Mouse (Mus musculus) myocyte (in vitro differentiated cells): Measurements from ENCODE around the gene Scn1b. TPM values are rescaled to one million over a fixed set of nuclear protein-coding genes. Genes with fewer than 3 reads are reported as not detected.

Experiments used
- H3K27me3 ChIP-seq: one replicate; pipeline ENCODE4 v1.6.1; 2011; ENCODE audit not compliant: control insufficient read depth, insufficient read depth, insufficient read length
- H3K36me3 ChIP-seq: one replicate; pipeline ENCODE4 v1.6.1; 2011; ENCODE audit not compliant: control insufficient read depth, insufficient read depth
- H3K4me2 ChIP-seq: one replicate; pipeline ENCODE4 v1.6.1; 2011; ENCODE audit warnings: low read depth, control low read depth
- H3K4me3 ChIP-seq: one replicate; pipeline ENCODE4 v1.5.1; 2011; ENCODE audit warnings: mild to moderate bottlenecking, control low read depth, moderate library complexity
- H3K79me2 ChIP-seq: one replicate; pipeline ENCODE4 v1.6.1; 2011; ENCODE audit not compliant: control insufficient read depth, insufficient read depth
- H3ac ChIP-seq: one replicate; pipeline ENCODE4 v1.6.1; 2011; ENCODE audit not compliant: control insufficient read depth, insufficient read length
- CEBPB ChIP-seq: IDR thresholded peaks from 2 replicates; pipeline ENCODE4 v1.6.1; 2011; ENCODE audit warnings: mild to moderate bottlenecking, moderate library complexity; ENCODE audit not compliant: poor library complexity, insufficient read depth, severe bottlenecking
- E2F4 ChIP-seq: IDR thresholded peaks from one replicate; pipeline ENCODE4 v1.6.1; 2011; ENCODE audit warnings: mild to moderate bottlenecking, control low read depth, moderate library complexity; ENCODE audit not compliant: insufficient read depth
- MAX ChIP-seq: IDR thresholded peaks from one replicate; pipeline ENCODE4 v1.6.1; 2011; ENCODE audit warnings: low read depth, mild to moderate bottlenecking, control low read depth
- MYOD1 ChIP-seq, 3 experiments: IDR thresholded peaks; one replicate each; pipeline ENCODE4 v1.6.1; 2011; ENCODE audit warnings: control low read depth in 2 of 3, low read depth in 2 of 3, mild to moderate bottlenecking in 2 of 3, moderate library complexity in 1 of 3; ENCODE audit not compliant: insufficient read length in 2 of 3, control insufficient read depth in 1 of 3
- MYOG ChIP-seq, 3 experiments: IDR thresholded peaks; one replicate each; pipeline ENCODE4 v1.6.1; 2011; ENCODE audit warnings: control low read depth in 2 of 3, low read depth in 2 of 3, mild to moderate bottlenecking in 2 of 3; ENCODE audit not compliant: insufficient read length in 2 of 3, control insufficient read depth in 1 of 3, insufficient read depth in 1 of 3
- POLR2A ChIP-seq: IDR thresholded peaks from one replicate; pipeline ENCODE4 v1.6.1; 2011; ENCODE audit warnings: low read depth, mild to moderate bottlenecking, control low read depth, moderate library complexity; ENCODE audit not compliant: insufficient read length
- POLR2AphosphoS2 ChIP-seq: IDR thresholded peaks from one replicate; pipeline ENCODE4 v1.6.1; 2011; ENCODE audit warnings: low read depth, control low read depth; ENCODE audit not compliant: insufficient read length
- REST ChIP-seq: IDR thresholded peaks from one replicate; pipeline ENCODE4 v1.6.1; 2011; ENCODE audit warnings: mild to moderate bottlenecking, control low read depth, moderate library complexity; ENCODE audit not compliant: insufficient read depth, insufficient read length
- SRF ChIP-seq: IDR thresholded peaks from one replicate; pipeline ENCODE4 v1.6.1; 2011; ENCODE audit warnings: low read depth; ENCODE audit not compliant: control insufficient read depth, insufficient read length
- TCF12 ChIP-seq: IDR thresholded peaks from one replicate; pipeline ENCODE4 v1.6.1; 2011; ENCODE audit warnings: mild to moderate bottlenecking, control low read depth; ENCODE audit not compliant: poor library complexity, insufficient read depth, severe bottlenecking
- TCF3 ChIP-seq: IDR thresholded peaks from one replicate; pipeline ENCODE4 v1.6.1; 2011; ENCODE audit warnings: low read depth, control low read depth; ENCODE audit not compliant: insufficient read length
- USF1 ChIP-seq: IDR thresholded peaks from one replicate; pipeline ENCODE4 v1.6.1; 2011; ENCODE audit warnings: low read depth, mild to moderate bottlenecking, control low read depth, moderate library complexity
- polyA plus RNA-seq: library from polyadenylated mRNA; unstranded; fragments of >200 nt; fragmentation: generic; extraction: Trizol; gene quantifications from one replicate; pipeline ENCODE4 v1.2.1, GENCODE M21; 2012; ENCODE audit warnings: missing spikeins

Gene Scn1b
- polyA plus RNA-seq, 1 experiment: 4.1 TPM

DNA sequence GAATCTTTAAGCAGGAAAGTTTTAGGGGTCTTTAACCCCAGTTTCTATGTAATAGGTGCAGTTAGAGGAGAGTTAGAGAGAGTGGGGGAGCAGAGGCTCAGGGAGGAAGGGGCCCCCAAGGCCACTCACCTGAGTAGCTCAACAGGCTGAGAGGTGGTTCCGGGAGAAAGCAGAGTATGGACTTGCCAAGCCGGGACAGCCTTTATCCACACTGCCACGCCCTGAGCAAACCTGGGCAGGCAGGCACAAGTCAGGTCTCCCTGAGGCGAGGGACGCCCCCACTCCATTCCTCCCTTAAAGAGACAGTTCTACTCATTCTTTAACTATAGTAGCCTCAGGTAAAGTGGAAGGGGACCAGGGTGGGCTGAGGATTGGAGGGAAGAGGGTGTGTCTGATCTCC, 50.3 kb downstream of the Scn1b start, which contains the start of gene Fxyd3:
TSS of gene Fxyd3 (minus strand) at position 213 of the 400 bp plus-strand sequence.
- Histone ChIP-seq H3ac (no peak within 1 kb of the TSS), H3K79me2 (no peaks in the 10 kb centered on the region), H3K4me2 (no peak within 1 kb of the TSS), H3K4me3 (no peak within 1 kb of the TSS), H3K27me3 (peaks cover 9% of the 10 kb centered on the region), H3K36me3 (no peaks in the 10 kb centered on the region)
- TF ChIP-seq E2F4 (no peak), REST (no peak), MYOD1 (IDR thresholded peaks at IDR 0.05; ENCODE audit: control insufficient read depth in 1 of 3, insufficient read length in 2 of 3, low read depth in 2 of 3) (no peak), SRF (no peak), MYOG (IDR thresholded peaks at IDR 0.05; ENCODE audit: control insufficient read depth in 1 of 3, insufficient read depth in 1 of 3, insufficient read length in 2 of 3, low read depth in 2 of 3) (no peak), USF1 (no peak), TCF3 (no peak), CEBPB (no peak), POLR2A (no peak)

DNA sequence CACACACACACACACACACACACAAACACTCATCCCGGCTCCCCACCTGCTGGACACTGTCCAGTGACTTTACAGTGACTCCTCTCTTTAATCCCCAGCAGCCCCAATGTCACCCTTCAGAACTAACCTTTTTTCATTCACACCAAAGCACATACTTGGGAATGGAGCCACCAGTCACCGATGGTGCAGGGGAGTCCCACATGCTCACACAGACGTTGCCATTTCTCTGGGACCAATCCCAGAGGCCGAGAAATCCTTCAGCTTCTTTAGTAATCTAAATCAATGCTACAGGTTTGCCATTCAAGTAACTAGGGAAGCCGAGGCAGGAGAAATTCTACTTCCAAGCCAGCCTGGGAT, 52.1 kb downstream of the Scn1b start:
- H3K4me3 ChIP-seq: no peak overlapping the region
- H3ac ChIP-seq: no peak overlapping the region
- no peaks in the 10 kb centered on the region for H3K36me3 ChIP-seq
- no peak overlapping the region for H3K4me2 ChIP-seq
- no peaks in the 10 kb centered on the region for H3K79me2 ChIP-seq
- H3K27me3 ChIP-seq: peaks cover 13% of the 10 kb centered on the region
- TF ChIP-seq REST (no peak), POLR2A (no peak), TCF3 (no peak), E2F4 (no peak), CEBPB (no peak), MAX (no peak), POLR2AphosphoS2 (no peak), USF1 (no peak), MYOD1 (IDR thresholded peaks at IDR 0.05; ENCODE audit: control insufficient read depth in 1 of 3, insufficient read length in 2 of 3, low read depth in 2 of 3) (no peak), MYOG (IDR thresholded peaks at IDR 0.05; ENCODE audit: control insufficient read depth in 1 of 3, insufficient read depth in 1 of 3, insufficient read length in 2 of 3, low read depth in 2 of 3) (no peak), SRF (no peak), TCF12 (no peak)

DNA sequence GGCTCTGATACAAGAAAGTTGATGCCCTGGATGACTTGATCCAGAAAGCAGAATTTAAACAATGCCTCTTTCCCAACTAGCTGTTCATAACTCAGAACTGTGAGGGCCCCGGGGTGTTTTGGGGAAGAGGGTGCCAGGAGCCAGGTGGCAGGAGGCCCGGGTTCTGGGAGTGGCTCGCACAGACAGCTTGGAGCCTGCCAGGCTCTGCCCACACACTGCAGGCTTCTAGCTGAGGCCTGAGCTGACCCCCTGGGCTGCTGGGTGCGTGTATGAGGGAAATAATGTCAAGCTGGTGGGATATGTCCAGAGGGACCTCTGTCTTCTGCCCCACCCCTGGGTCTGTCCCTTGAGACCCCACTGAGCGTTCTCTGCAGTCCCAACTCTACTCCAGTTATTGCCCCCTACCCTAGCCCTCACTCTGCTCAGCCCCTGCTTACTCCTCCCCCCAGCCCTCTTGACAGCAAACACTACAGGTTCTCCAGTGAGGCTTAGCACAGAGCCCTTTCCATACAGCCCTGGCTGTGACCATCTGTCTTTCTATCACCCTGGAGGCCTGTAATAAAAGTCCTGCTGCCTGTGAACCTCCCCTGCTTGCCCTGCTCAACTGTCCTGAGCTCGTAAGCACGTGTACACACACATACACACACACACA, 52.6 kb downstream of the Scn1b start:
- no peaks in the 10 kb centered on the region for H3K79me2 ChIP-seq
- H3K36me3 ChIP-seq: no peaks in the 10 kb centered on the region
- peaks cover 13% of the 10 kb centered on the region for H3K27me3 ChIP-seq
- no peak overlapping the region for H3K4me3 ChIP-seq
- no peak overlapping the region for H3ac ChIP-seq
- TF ChIP-seq SRF (no peak), POLR2AphosphoS2 (no peak), USF1 (no peak), REST (no peak), POLR2A (no peak), MAX (no peak), E2F4 (no peak), CEBPB (no peak), MYOG (IDR thresholded peaks at IDR 0.05; ENCODE audit: control insufficient read depth in 1 of 3, insufficient read depth in 1 of 3, insufficient read length in 2 of 3, low read depth in 2 of 3) (no peak), TCF3 (no peak), TCF12 (no peak), MYOD1 (IDR thresholded peaks at IDR 0.05; ENCODE audit: control insufficient read depth in 1 of 3, insufficient read length in 2 of 3, low read depth in 2 of 3) (no peak)
- H3K4me2 ChIP-seq: no peak overlapping the region

DNA sequence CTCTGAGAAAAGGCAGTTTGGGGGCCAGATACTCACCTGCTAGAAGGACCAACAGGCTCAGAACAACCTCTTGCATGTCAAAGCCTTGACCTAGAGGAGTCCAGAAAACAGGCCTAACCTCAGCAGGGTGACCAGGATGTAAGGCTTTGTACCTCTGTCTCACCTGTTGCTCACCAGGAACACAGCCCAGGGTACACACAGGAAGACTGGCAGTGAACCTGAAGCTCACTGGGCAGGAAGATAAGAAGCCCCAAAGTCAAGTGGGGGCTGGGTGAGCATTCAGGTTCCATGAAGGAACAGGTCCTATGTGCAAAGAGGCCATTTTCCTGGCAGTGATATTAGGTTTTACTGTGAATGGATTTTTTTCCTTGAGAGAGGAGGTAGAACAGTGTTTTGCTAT, 53.3 kb downstream of the Scn1b start:
- H3K36me3 ChIP-seq: no peaks in the 10 kb centered on the region
- H3K4me3 ChIP-seq: no peak overlapping the region
- H3K27me3 ChIP-seq: peaks cover 13% of the 10 kb centered on the region
- no peak overlapping the region for H3ac ChIP-seq
- no peak overlapping the region for H3K4me2 ChIP-seq
- H3K79me2 ChIP-seq: no peaks in the 10 kb centered on the region
- no peak for TF ChIP-seq MYOD1 (IDR thresholded peaks at IDR 0.05; ENCODE audit: control insufficient read depth in 1 of 3, insufficient read length in 2 of 3, low read depth in 2 of 3)
- TF ChIP-seq CEBPB: no peak
- no peak for TF ChIP-seq POLR2A
- TF ChIP-seq POLR2AphosphoS2: no peak
- no peak for TF ChIP-seq TCF12
- TF ChIP-seq USF1: no peak
- no peak for TF ChIP-seq TCF3

DNA sequence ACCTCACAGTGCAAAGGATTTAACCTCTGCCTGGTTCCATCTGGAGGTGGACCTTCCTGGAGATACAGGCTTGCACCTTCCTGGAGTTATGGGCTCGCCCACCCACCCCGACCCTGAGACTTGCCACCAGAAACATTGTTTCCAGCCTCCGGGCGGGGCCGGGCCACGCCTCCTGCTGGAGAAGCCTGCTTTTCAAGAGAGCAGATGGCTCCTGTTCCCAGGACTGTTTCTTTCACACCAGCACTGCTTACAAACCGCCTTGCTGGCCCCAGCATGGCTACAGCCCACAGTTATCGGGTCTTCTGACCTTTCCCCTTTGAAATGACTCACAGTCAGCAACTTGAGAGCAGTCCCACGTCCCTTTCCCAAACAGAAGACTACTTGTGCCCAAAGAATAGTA, 54.5 kb downstream of the Scn1b start:
- H3K79me2 ChIP-seq: no peaks in the 10 kb centered on the region
- H3ac ChIP-seq: no peak overlapping the region
- TF ChIP-seq CEBPB: no peak
- no peak for TF ChIP-seq REST
- no peak for TF ChIP-seq MYOD1 (IDR thresholded peaks at IDR 0.05; ENCODE audit: control insufficient read depth in 1 of 3, insufficient read length in 2 of 3, low read depth in 2 of 3)
- TF ChIP-seq USF1: no peak
- no peak for TF ChIP-seq MYOG (IDR thresholded peaks at IDR 0.05; ENCODE audit: control insufficient read depth in 1 of 3, insufficient read depth in 1 of 3, insufficient read length in 2 of 3, low read depth in 2 of 3)
- TF ChIP-seq POLR2AphosphoS2: no peak
- no peak for TF ChIP-seq TCF3
- no peak for TF ChIP-seq TCF12
- TF ChIP-seq E2F4: no peak
- no peak for TF ChIP-seq MAX
- TF ChIP-seq SRF: no peak
- no peak for TF ChIP-seq POLR2A
- peaks cover 15% of the 10 kb centered on the region for H3K27me3 ChIP-seq
- no peak overlapping the region for H3K4me3 ChIP-seq
- no peaks in the 10 kb centered on the region for H3K36me3 ChIP-seq
- no peak overlapping the region for H3K4me2 ChIP-seq
